Mouse (Mus musculus) hindbrain, embryonic 13.5 days (tissue): ENCODE data around the gene Suco. TPM values are rescaled to one million over a fixed set of nuclear protein-coding genes. Genes with fewer than 3 reads are reported as not detected.

ENCODE experiments used
- ATAC-seq: fragments of 200-750 bp; cut with Nextera tagmentation; 2 replicates; pipeline ENCODE4 v1.8.0; 2017; ENCODE audit warnings: moderate TSS enrichment; ENCODE audit not compliant: low FRiP score
- H3K27ac ChIP-seq: fragments of 300-500 bp; sonication (generic); 2 replicates; pipeline ENCODE4 v1.5.1; 2015; ENCODE audit warnings: inconsistent platforms, mild to moderate bottlenecking, moderate library complexity
- H3K27me3 ChIP-seq: fragments of 300-500 bp; sonication (generic); 2 replicates; pipeline ENCODE4 v1.6.1; 2015; ENCODE audit warnings: mild to moderate bottlenecking, inconsistent platforms
- H3K36me3 ChIP-seq: fragments of 300-500 bp; sonication (generic); 2 replicates; pipeline ENCODE4 v1.6.1; 2015; ENCODE audit warnings: mild to moderate bottlenecking, inconsistent platforms
- H3K4me1 ChIP-seq: fragments of 300-500 bp; sonication (generic); replicated peaks from 2 replicates; pipeline ENCODE4 v1.6.1; 2015; ENCODE audit warnings: inconsistent platforms
- H3K4me2 ChIP-seq: fragments of 300-500 bp; sonication (generic); 2 replicates; pipeline ENCODE4 v1.6.1; 2015; ENCODE audit warnings: inconsistent platforms, mild to moderate bottlenecking, moderate library complexity
- H3K4me3 ChIP-seq: fragments of 300-500 bp; sonication (generic); 2 replicates; pipeline ENCODE4 v1.5.1; 2015; ENCODE audit warnings: mild to moderate bottlenecking, inconsistent platforms
- H3K9ac ChIP-seq: fragments of 300-500 bp; sonication (generic); 2 replicates; pipeline ENCODE4 v1.6.1; 2015; ENCODE audit warnings: mild to moderate bottlenecking, inconsistent platforms
- H3K9me3 ChIP-seq: fragments of 300-500 bp; sonication (generic); 2 replicates; pipeline ENCODE4 v1.6.1; 2016; ENCODE audit warnings: inconsistent platforms
- WGBS: fragments of 180-500 bp; shearing (Covaris S2); methylation state at CpG from one replicate; pipeline ENCODE4 v1.1.7; 2015; 5-methylcytosine and 5-hydroxymethylcytosine counted together
- polyA plus RNA-seq: library from polyadenylated mRNA; unstranded; fragments of >200 nt; fragmentation: Nextera tagmentation; extraction: Ambion mirVana; gene quantifications from 2 replicates; pipeline ENCODE4 v1.2.1, GENCODE M21; 2015

Suco gene
- polyA plus RNA-seq, 1 experiment from 2014 or later, result 28.6 TPM

- ATAC-seq, result no peak
- Histone ChIP-seq H3K4me2 (no peak overlapping the region), H3K27me3 (no peaks in the 10 kb centered on the region), H3K4me1 (no peaks in the 10 kb centered on the region), H3K9ac (no peak overlapping the region), H3K9me3 (no peaks in the 10 kb centered on the region), H3K27ac (no peak overlapping the region), H3K4me3 (no peak overlapping the region), H3K36me3 (no peaks in the 10 kb centered on the region)
Measured at GRCm38 (mm10) chr1:161799791-161800190, 76.7 kb downstream of the Suco start.

- Histone ChIP-seq H3K27me3 (no peaks in the 10 kb centered on the region), H3K9me3 (no peaks in the 10 kb centered on the region), H3K4me3 (no peak overlapping the region), H3K27ac (no peak overlapping the region), H3K4me2 (no peak overlapping the region), H3K36me3 (no peaks in the 10 kb centered on the region), H3K9ac (no peak overlapping the region), H3K4me1 (no peaks in the 10 kb centered on the region)
- WGBS, result 94% methylated on average over 3 of the region's 3 CpGs
- ATAC-seq, result no peak
Measured at GRCm38 (mm10) chr1:161798866-161799265, 77.6 kb downstream of the Suco start.

- Histone ChIP-seq H3K4me2 (no peak overlapping the region), H3K36me3 (no peaks in the 10 kb centered on the region), H3K9ac (no peak overlapping the region), H3K27me3 (no peaks in the 10 kb centered on the region), H3K4me1 (no peaks in the 10 kb centered on the region), H3K9me3 (no peaks in the 10 kb centered on the region), H3K27ac (no peak overlapping the region), H3K4me3 (no peak overlapping the region)
- no peak for ATAC-seq
- 83% methylated on average over 10 of the region's 10 CpGs for WGBS
Measured at GRCm38 (mm10) chr1:161794447-161795211, 81.9 kb downstream of the Suco start.

- Histone ChIP-seq H3K36me3 (no peaks in the 10 kb centered on the region), H3K9ac (no peak overlapping the region), H3K9me3 (no peaks in the 10 kb centered on the region), H3K4me3 (no peak overlapping the region), H3K4me2 (no peak overlapping the region), H3K27ac (no peak overlapping the region), H3K27me3 (no peaks in the 10 kb centered on the region), H3K4me1 (no peaks in the 10 kb centered on the region)
- 88% methylated on average over 3 of the region's 3 CpGs for WGBS
- no peak for ATAC-seq
Measured at GRCm38 (mm10) chr1:161793321-161793720, 83.2 kb downstream of the Suco start.

GRCm38 (mm10) chr1:161792687-161792969 is 83.9 kb downstream of the Suco start:
- no peak for ATAC-seq
- WGBS, result 97% methylated on average over 4 of the region's 4 CpGs
- no peaks in the 10 kb centered on the region for H3K27me3 ChIP-seq
- no peak overlapping the region for H3K4me3 ChIP-seq
- H3K9me3 ChIP-seq, result no peaks in the 10 kb centered on the region
- H3K36me3 ChIP-seq, result no peaks in the 10 kb centered on the region
- H3K9ac ChIP-seq, result no peak overlapping the region
- H3K4me2 ChIP-seq, result no peak overlapping the region
- H3K4me1 ChIP-seq, result no peaks in the 10 kb centered on the region
- no peak overlapping the region for H3K27ac ChIP-seq

- no peaks in the 10 kb centered on the region for H3K4me1 ChIP-seq
- H3K27me3 ChIP-seq, result no peaks in the 10 kb centered on the region
- H3K4me3 ChIP-seq, result no peak overlapping the region
- H3K9me3 ChIP-seq, result no peaks in the 10 kb centered on the region
- no peak overlapping the region for H3K27ac ChIP-seq
- H3K36me3 ChIP-seq, result no peaks in the 10 kb centered on the region
- H3K9ac ChIP-seq, result no peak overlapping the region
- WGBS, result 88% methylated on average over 8 of the region's 8 CpGs
- H3K4me2 ChIP-seq, result no peak overlapping the region
- no peak for ATAC-seq
Measured at GRCm38 (mm10) chr1:161791854-161792686, 84.4 kb downstream of the Suco start.

GRCm38 (mm10) chr1:161788339-161788738 is 88.1 kb downstream of the Suco start, which contains the start of gene Fasl:
TSS of gene Fasl (minus strand) at chr1:161788495.
- WGBS, result 88% methylated on average over 9 of the region's 9 CpGs
- H3K9ac ChIP-seq, result no peak within 1 kb of the TSS
- ATAC-seq, result no peak
- H3K27me3 ChIP-seq, result no peaks in the 10 kb centered on the region
- H3K9me3 ChIP-seq, result no peaks in the 10 kb centered on the region
- H3K36me3 ChIP-seq, result no peaks in the 10 kb centered on the region
- H3K27ac ChIP-seq, result no peak within 1 kb of the TSS
- no peak within 1 kb of the TSS for H3K4me2 ChIP-seq
- H3K4me1 ChIP-seq, result no peaks in the 10 kb centered on the region
- H3K4me3 ChIP-seq, result no peak within 1 kb of the TSS

GRCm38 (mm10) chr1:161782725-161783124 is 93.8 kb downstream of the Suco start:
- WGBS, result 84% methylated on average over 2 of the region's 2 CpGs
- ATAC-seq, result no peak
- Histone ChIP-seq H3K4me1 (no peaks in the 10 kb centered on the region), H3K27me3 (no peaks in the 10 kb centered on the region), H3K4me2 (no peak overlapping the region), H3K36me3 (no peaks in the 10 kb centered on the region), H3K9ac (no peak overlapping the region), H3K9me3 (no peaks in the 10 kb centered on the region), H3K27ac (no peak overlapping the region), H3K4me3 (no peak overlapping the region)

GRCm38 (mm10) chr1:161781594-161781993 is 94.9 kb downstream of the Suco start:
- no peaks in the 10 kb centered on the region for H3K9me3 ChIP-seq
- H3K27me3 ChIP-seq, result no peaks in the 10 kb centered on the region
- H3K4me3 ChIP-seq, result no peak overlapping the region
- no peaks in the 10 kb centered on the region for H3K4me1 ChIP-seq
- H3K27ac ChIP-seq, result no peak overlapping the region
- H3K9ac ChIP-seq, result no peak overlapping the region
- WGBS, result 94% methylated on average over 5 of the region's 5 CpGs
- ATAC-seq, result no peak
- no peak overlapping the region for H3K4me2 ChIP-seq
- no peaks in the 10 kb centered on the region for H3K36me3 ChIP-seq

GRCm38 (mm10) chr1:161779057-161779456 is 97.4 kb downstream of the Suco start:
- no peak overlapping the region for H3K9ac ChIP-seq

GRCm38 (mm10) chr1:161775151-161775550 is 101.3 kb downstream of the Suco start:
- ATAC-seq, result no peak
- H3K4me2 ChIP-seq, result no peak overlapping the region
- no peak overlapping the region for H3K27ac ChIP-seq
- H3K9ac ChIP-seq, result no peak overlapping the region
- no peak overlapping the region for H3K4me3 ChIP-seq
- H3K4me1 ChIP-seq, result no peaks in the 10 kb centered on the region
- H3K27me3 ChIP-seq, result no peaks in the 10 kb centered on the region
- no peaks in the 10 kb centered on the region for H3K36me3 ChIP-seq
- H3K9me3 ChIP-seq, result no peaks in the 10 kb centered on the region
- 88% methylated on average over 6 of the region's 6 CpGs for WGBS

More at GRCm38 (mm10) chr1:161779057-161779456, 97.4 kb downstream of the Suco start:
- Histone ChIP-seq H3K4me3 (no peak overlapping the region), H3K9me3 (no peaks in the 10 kb centered on the region), H3K36me3 (no peaks in the 10 kb centered on the region), H3K4me2 (no peak overlapping the region), H3K4me1 (no peaks in the 10 kb centered on the region), H3K27ac (no peak overlapping the region), H3K27me3 (no peaks in the 10 kb centered on the region)
- no peak for ATAC-seq

- no peaks in the 10 kb centered on the region for H3K27me3 ChIP-seq
- no peaks in the 10 kb centered on the region for H3K4me1 ChIP-seq
- WGBS, result 79% methylated on average over 2 of the region's 2 CpGs
- H3K9ac ChIP-seq, result no peak overlapping the region
- no peak overlapping the region for H3K4me2 ChIP-seq
- no peaks in the 10 kb centered on the region for H3K9me3 ChIP-seq
- no peaks in the 10 kb centered on the region for H3K36me3 ChIP-seq
- no peak overlapping the region for H3K4me3 ChIP-seq
- ATAC-seq, result no peak
- H3K27ac ChIP-seq, result no peak overlapping the region
Measured at GRCm38 (mm10) chr1:161771293-161771692, 105.2 kb downstream of the Suco start.

GRCm38 (mm10) chr1:161769329-161769728 is 107.2 kb downstream of the Suco start:
- H3K36me3 ChIP-seq, result no peaks in the 10 kb centered on the region
- H3K27me3 ChIP-seq, result no peaks in the 10 kb centered on the region

More at GRCm38 (mm10) chr1:161769329-161769728, 107.2 kb downstream of the Suco start:
- Histone ChIP-seq H3K27ac (no peak overlapping the region), H3K4me3 (no peak overlapping the region), H3K9me3 (no peaks in the 10 kb centered on the region), H3K4me1 (no peaks in the 10 kb centered on the region), H3K4me2 (no peak overlapping the region), H3K9ac (no peak overlapping the region)
- no peak for ATAC-seq
- WGBS, result 97% methylated on average over 1 of the region's 1 CpGs
